Mouse (Mus musculus) spleen, adult 2 months (tissue): ENCODE data around the gene Wdr1.

Experiments
- CTCF ChIP-seq: fragments of 200-500 bp; IDR thresholded peaks from 2 replicates; pipeline ENCODE4 v1.5.1; 2011; ENCODE audit warnings: mild to moderate bottlenecking, inconsistent platforms; ENCODE audit not compliant: insufficient read depth, insufficient read length, insufficient replicate concordance; ENCODE audit errors: extremely low read depth
- POLR2A ChIP-seq: fragments of 200-500 bp; IDR thresholded peaks from 2 replicates; pipeline ENCODE4 v1.6.1; 2011; ENCODE audit warnings: low read depth, low read length, inconsistent platforms

DNA sequence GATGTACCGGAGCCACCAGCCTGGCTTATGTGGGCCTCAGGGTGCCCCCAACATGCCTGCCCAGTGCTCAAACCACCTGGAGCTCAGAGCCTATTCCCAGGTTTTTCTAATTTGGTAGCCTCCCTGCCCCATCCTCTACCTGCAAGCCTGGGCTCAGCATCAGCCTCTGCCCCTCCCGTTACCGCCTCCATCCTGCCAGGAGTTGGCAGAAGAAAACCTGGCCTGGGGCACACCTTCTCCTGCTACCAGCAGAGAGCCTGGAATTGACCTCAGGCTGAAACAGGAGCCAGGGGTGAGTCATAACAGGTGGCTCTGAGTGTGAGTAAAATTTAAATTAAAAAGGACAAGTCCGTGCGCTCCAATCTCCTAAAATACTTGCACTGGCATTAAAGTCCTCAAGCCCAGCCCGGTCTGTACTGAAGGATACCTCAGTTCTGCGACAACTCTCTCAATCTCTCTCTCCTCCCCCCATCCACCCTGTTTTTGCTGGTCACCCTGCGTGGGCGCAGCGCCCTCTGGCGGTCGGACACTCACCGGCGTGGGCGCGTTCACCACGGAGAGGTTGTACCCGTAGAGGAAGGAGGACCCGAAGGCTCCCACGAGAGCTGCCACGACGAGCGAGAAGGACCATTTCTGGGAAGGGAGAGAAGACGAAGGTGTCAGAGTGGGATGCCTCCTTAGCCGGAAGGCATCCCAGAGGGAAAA is 86.0 kb downstream of the Wdr1 start:
- no peak for TF ChIP-seq CTCF
- no peak for TF ChIP-seq POLR2A
